Comparison of ENCODE assay signal across 11 mouse cellular contexts in genomic region chr2:145849170-145849905, GRCm38 (mm10). TPM values are rescaled to one million over a fixed set of nuclear protein-coding genes. Genes with fewer than 3 reads are reported as not detected.
DNase-seq lines count a peak whose midpoint lies in the region; ATAC-seq and TF ChIP-seq lines count a peak whose summit lies in the region.
"Had no signal": no experiment of that assay in that cellular context is flagged by ENCODE, and none has a peak within 500 bp of the region (broad histone marks: within the 10 kb centered on the region; RNA-seq: fewer than 3 reads in every experiment).

No protein-coding gene starts in this region.

- WGBS in heart, postnatal 0 days: 64% methylated on average over 10 of the region's 10 CpGs
- WGBS in midbrain, postnatal 0 days: 77% methylated on average over 10 of the region's 10 CpGs
- 80% methylated on average over 10 of the region's 10 CpGs for WGBS in midbrain, embryonic 10.5 days
- 75% methylated on average over 10 of the region's 10 CpGs for WGBS in limb, embryonic 11.5 days
- 71% methylated on average over 10 of the region's 10 CpGs for WGBS in stomach, postnatal 0 days

- no peaks in the 10 kb centered on the region for H3K9me3 ChIP-seq in heart, postnatal 0 days (replicated peaks; ENCODE audit: control insufficient read depth, low read length)
- no peaks in the 10 kb centered on the region for H3K9me3 ChIP-seq in midbrain, postnatal 0 days (ENCODE audit: low read length)
- H3K9me3 ChIP-seq in midbrain, embryonic 10.5 days (replicated peaks): no peaks in the 10 kb centered on the region
- H3K9me3 ChIP-seq in limb, embryonic 11.5 days (ENCODE audit: control insufficient read depth, low read length): no peaks in the 10 kb centered on the region
- H3K9me3 ChIP-seq in stomach, postnatal 0 days (ENCODE audit: control insufficient read depth, low read length): no peaks in the 10 kb centered on the region

- DNase-seq in heart, postnatal 0 days (ENCODE audit: low spot score): no peak
- no peak for DNase-seq in heart, adult 8-10 months (ENCODE audit: low spot score)
- DNase-seq in midbrain, postnatal 0 days (ENCODE audit: low spot score): no peak
- no peak for DNase-seq in midbrain, embryonic 10.5 days (ENCODE audit: low spot score)
- no peak for DNase-seq in limb, embryonic 11.5 days (ENCODE audit: low spot score)
- DNase-seq in stomach, postnatal 0 days (ENCODE audit: low spot score): no peak
- DNase-seq: cerebellum, adult 9-11 months; kidney, postnatal 4 days; thymus, postnatal 25 days had no signal

- H3K4me3 ChIP-seq in heart, postnatal 0 days (ENCODE audit: low read depth, low read length): no peak overlapping the region
- H3K4me3 ChIP-seq in midbrain, postnatal 0 days (ENCODE audit: low read depth, low read length): no peak overlapping the region
- H3K4me3 ChIP-seq in midbrain, embryonic 10.5 days: no peak overlapping the region
- H3K4me3 ChIP-seq in limb, embryonic 11.5 days (ENCODE audit: low read depth, low read length): no peak overlapping the region
- H3K4me3 ChIP-seq in stomach, postnatal 0 days (ENCODE audit: low read depth, low read length): no peak overlapping the region

- ATAC-seq in heart, postnatal 0 days (ENCODE audit: insufficient read depth, low read depth): no peak
- no peak for ATAC-seq in midbrain, postnatal 0 days (ENCODE audit: low FRiP score)
- ATAC-seq in limb, embryonic 11.5 days (ENCODE audit: insufficient number of reproducible peaks, low FRiP score, low TSS enrichment, low read depth): no peak
- ATAC-seq in stomach, postnatal 0 days (ENCODE audit: low FRiP score, low TSS enrichment): no peak
- no peak for ATAC-seq in CD4-positive, CD25-positive, alpha-beta regulatory T cell, adult 4 months
- ATAC-seq: hindbrain, postnatal 0 days had no signal

- H3K27me3 ChIP-seq in heart, postnatal 0 days (ENCODE audit: control insufficient read depth, insufficient read depth, low read length): no peaks in the 10 kb centered on the region
- no peaks in the 10 kb centered on the region for H3K27me3 ChIP-seq in midbrain, postnatal 0 days (ENCODE audit: insufficient read depth, low read length)
- no peaks in the 10 kb centered on the region for H3K27me3 ChIP-seq in midbrain, embryonic 10.5 days (ENCODE audit: low read depth, poor library complexity, severe bottlenecking)
- no peaks in the 10 kb centered on the region for H3K27me3 ChIP-seq in limb, embryonic 11.5 days (ENCODE audit: control insufficient read depth, insufficient read depth, low read length)
- H3K27me3 ChIP-seq in stomach, postnatal 0 days (ENCODE audit: control insufficient read depth, insufficient read depth, low read length): no peaks in the 10 kb centered on the region

- peaks cover 18% of the 10 kb centered on the region; the same call in 1 of the 2 replicates for H3K4me1 ChIP-seq in heart, postnatal 0 days (ENCODE audit: control insufficient read depth, insufficient read depth)
- no peaks in the 10 kb centered on the region for H3K4me1 ChIP-seq in midbrain, postnatal 0 days (ENCODE audit: insufficient read depth, low read length)
- peaks cover 26% of the 10 kb centered on the region for H3K4me1 ChIP-seq in midbrain, embryonic 10.5 days
- H3K4me1 ChIP-seq in limb, embryonic 11.5 days (ENCODE audit: control insufficient read depth, insufficient read depth, low read length): peaks cover 16% of the 10 kb centered on the region
- H3K4me1 ChIP-seq in stomach, postnatal 0 days (replicated peaks; ENCODE audit: control insufficient read depth, insufficient read depth): peaks cover 6% of the 10 kb centered on the region; the same call in 1 of the 2 replicates

- H3K36me3 ChIP-seq in heart, postnatal 0 days (replicated peaks; ENCODE audit: control insufficient read depth, insufficient read depth, low read length): peaks cover 46% of the 10 kb centered on the region
- peaks cover 14% of the 10 kb centered on the region for H3K36me3 ChIP-seq in midbrain, postnatal 0 days (ENCODE audit: insufficient read depth, low read length)
- no peaks in the 10 kb centered on the region for H3K36me3 ChIP-seq in midbrain, embryonic 10.5 days
- no peaks in the 10 kb centered on the region for H3K36me3 ChIP-seq in limb, embryonic 11.5 days (ENCODE audit: control insufficient read depth, insufficient read depth, low read length)
- H3K36me3 ChIP-seq in stomach, postnatal 0 days (ENCODE audit: control insufficient read depth, insufficient read depth, low read length): peaks cover 3% of the 10 kb centered on the region; the same call in 1 of the 2 replicates

- TF ChIP-seq CTCF in heart, postnatal 0 days (IDR thresholded peaks at IDR 0.05; ENCODE audit: low read depth): no peak
- TF ChIP-seq CTCF in midbrain, postnatal 0 days (IDR thresholded peaks at IDR 0.05): no peak
- no peak for TF ChIP-seq CTCF in stomach, postnatal 0 days (IDR thresholded peaks at IDR 0.05; ENCODE audit: low read depth)

- H3K9ac ChIP-seq in heart, postnatal 0 days (replicated peaks; ENCODE audit: low read depth, low read length): no peak overlapping the region
- no peak overlapping the region for H3K9ac ChIP-seq in midbrain, postnatal 0 days (replicated peaks; ENCODE audit: low read length, poor library complexity, severe bottlenecking)
- H3K9ac ChIP-seq in limb, embryonic 11.5 days (ENCODE audit: low read length): no peak overlapping the region
- H3K9ac ChIP-seq in stomach, postnatal 0 days (ENCODE audit: low read length): no peak overlapping the region

- H3K4me2 ChIP-seq in heart, postnatal 0 days (ENCODE audit: low read depth, low read length): no peak overlapping the region
- no peak overlapping the region for H3K4me2 ChIP-seq in midbrain, postnatal 0 days (ENCODE audit: low read depth, low read length, poor library complexity, severe bottlenecking)
- H3K4me2 ChIP-seq in limb, embryonic 11.5 days (ENCODE audit: low read depth, severe bottlenecking): no peak overlapping the region
- no peak overlapping the region for H3K4me2 ChIP-seq in stomach, postnatal 0 days (replicated peaks; ENCODE audit: low read depth)

- H3K27ac ChIP-seq in heart, postnatal 0 days (ENCODE audit: low read depth): peak overlapping the region; percentile 39
- 0 out of 2 replicates have a peak overlapping the region, but pooled peaks have one; percentile 6 for H3K27ac ChIP-seq in midbrain, postnatal 0 days (ENCODE audit: low read depth, low read length)
- no peak overlapping the region; the same call in 1 of the 2 replicates for H3K27ac ChIP-seq in midbrain, embryonic 10.5 days (replicated peaks)
- H3K27ac ChIP-seq in limb, embryonic 11.5 days (replicated peaks; ENCODE audit: low read depth, low read length): peak overlapping the region; percentile 45
- peak overlapping the region; percentile 74 for H3K27ac ChIP-seq in stomach, postnatal 0 days (replicated peaks)
- H3K27ac ChIP-seq: hindbrain, postnatal 0 days had no signal

- no peak for TF ChIP-seq EP300 in heart, postnatal 0 days (IDR thresholded peaks at IDR 0.05; ENCODE audit: low read depth)
- TF ChIP-seq EP300 in stomach, postnatal 0 days (optimal IDR thresholded peaks at IDR 0.05): no peak

RNA-seq across cellular contexts. Expression of gene Naa20, which starts 52.6 kb away (rescaled TPM):
- 155 and 298 TPM in 2 replicates for total RNA-seq in heart, postnatal 0 days (2014; rRNA removed; ENCODE audit: low replicate concordance)
- 243 TPM in 2 replicates for polyA plus RNA-seq in heart, postnatal 0 days (2015; fragmentation: Nextera tagmentation; extraction: Ambion mirVana)
- 10 to 100 TPM; 73.0 to 85.8 (median 80.3) TPM for total RNA-seq in heart, adult 8-10 months (2022)
- 106 and 129 TPM in 2 replicates for total RNA-seq in midbrain, postnatal 0 days (2014; rRNA removed)
- polyA plus RNA-seq in midbrain, postnatal 0 days (2015; fragmentation: Nextera tagmentation; extraction: Ambion mirVana): 153 and 160 TPM in 2 replicates
- 150 and 151 TPM in 2 replicates for polyA plus RNA-seq in midbrain, embryonic 10.5 days (2016; fragmentation: Nextera tagmentation; extraction: Ambion mirVana)
- polyA plus RNA-seq in limb, embryonic 11.5 days (2014; fragmentation: Nextera tagmentation; extraction: Ambion mirVana): 153 and 159 TPM in 2 replicates
- polyA plus RNA-seq in stomach, postnatal 0 days (2015; fragmentation: Nextera tagmentation; extraction: Ambion mirVana): 119 and 134 TPM in 2 replicates
- 100 to 1,000 TPM; 123 to 134 TPM for polyA plus RNA-seq in CD4-positive, CD25-positive, alpha-beta regulatory T cell, adult 4 months (2017; shearing (Covaris generic))
